Mouse (Mus musculus) midbrain, embryonic 10.5 days (tissue): ENCODE results near the gene Stim1. TPM values are rescaled to one million over a fixed set of nuclear protein-coding genes. Genes with fewer than 3 reads are reported as not detected.

Experiments used
- polyA plus RNA-seq: library from polyadenylated mRNA; unstranded; fragments of >200 nt; fragmentation: Nextera tagmentation; extraction: Ambion mirVana; gene quantifications from 2 replicates; pipeline ENCODE4 v1.2.1, GENCODE M21; 2016

Gene Stim1
- polyA plus RNA-seq, 1 experiment from 2014 or later, result 11.7 TPM

Other genes with a start within 250 kb of the Stim1 start
- gene Il18bp, start 249.1 kb upstream of the Stim1 start, polyA plus RNA-seq, result 3.8 and 4.1 TPM in 2 replicates
- 31.1 and 32.7 TPM in 2 replicates for gene Rnf121, start 202.3 kb upstream of the Stim1 start, polyA plus RNA-seq
- 44.2 and 45.3 TPM in 2 replicates for gene Xndc1, start 202.3 kb upstream of the Stim1 start, polyA plus RNA-seq
- 1.7 and 1.8 TPM in 2 replicates for gene Xntrpc, start 202.1 kb upstream of the Stim1 start, polyA plus RNA-seq
- gene Trpc2, start 184.7 kb upstream of the Stim1 start, polyA plus RNA-seq, result 0.19 TPM in 1 of 2 replicates, not detected in the other
- gene Art1, start 166.1 kb upstream of the Stim1 start, polyA plus RNA-seq, result 0.67 and 0.79 TPM in 2 replicates
- 1.9 TPM in 2 replicates for gene Art5, start 158.3 kb upstream of the Stim1 start, polyA plus RNA-seq
- gene Chrna10, start 151.0 kb upstream of the Stim1 start, polyA plus RNA-seq, result not detected in 2 replicates
- gene Nup98, start 57.6 kb upstream of the Stim1 start, polyA plus RNA-seq, result 43.9 and 44.4 TPM in 2 replicates
- gene Pgap2, start 57.6 kb upstream of the Stim1 start, polyA plus RNA-seq, result 48.7 and 49.2 TPM in 2 replicates
- gene Rhog, start 11.8 kb upstream of the Stim1 start, polyA plus RNA-seq, result 34.8 and 34.9 TPM in 2 replicates
- gene Rrm1, start 173.9 kb downstream of the Stim1 start, polyA plus RNA-seq, result 274 TPM in 2 replicates
- 0.35 TPM in 2 replicates for gene Olfr543, start 213.9 kb downstream of the Stim1 start, polyA plus RNA-seq
- gene Olfr544, start 220.5 kb downstream of the Stim1 start, polyA plus RNA-seq, result 0.11 and 0.17 TPM in 2 replicates
- gene Olfr545, start 231.8 kb downstream of the Stim1 start, polyA plus RNA-seq, result 0.05 and 0.11 TPM in 2 replicates